Mouse (Mus musculus) lung, postnatal 0 days (tissue): ENCODE measurements around the gene Ctrc.

Source experiments
- CTCF ChIP-seq: IDR thresholded peaks from 2 replicates; pipeline ENCODE4 v1.5.1; 2016; ENCODE audit warnings: antibody characterized with exemption, mild to moderate bottlenecking
- EP300 ChIP-seq: IDR thresholded peaks from 2 replicates; pipeline ENCODE4 v1.6.1; 2016; ENCODE audit warnings: antibody characterized with exemption, mild to moderate bottlenecking, control low read depth

DNA sequence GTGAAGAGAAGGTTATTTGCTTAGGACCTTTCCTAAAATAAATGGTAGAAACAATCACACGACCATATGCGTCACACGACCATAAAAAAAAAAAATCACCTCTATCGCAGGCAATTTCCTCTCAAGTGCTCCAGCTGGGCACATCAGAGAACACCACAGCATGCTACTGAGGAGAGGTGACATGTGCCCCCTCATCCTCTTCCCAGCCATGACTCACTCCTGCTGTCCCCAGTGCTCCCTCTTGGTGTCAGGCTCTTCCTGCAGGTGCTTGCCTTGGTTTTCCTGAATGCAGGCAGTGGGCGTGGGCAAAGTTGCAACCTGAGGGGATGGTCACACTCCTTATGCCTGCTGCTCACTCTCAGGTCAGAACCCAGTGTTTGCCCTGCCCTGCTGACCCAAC, 61.3 kb downstream of the Ctrc start:
- peak; percentile 33 for TF ChIP-seq CTCF
- no peak for TF ChIP-seq EP300
